Mouse (Mus musculus) adrenal gland, postnatal 10 days (tissue): Measurements from ENCODE around the gene Ugt1a10. TPM values are rescaled to one million over a fixed set of nuclear protein-coding genes. Genes with fewer than 3 reads are reported as not detected.
"Not testable (repeated sequence)": the region's sequence is repeated elsewhere in the genome, so short reads cannot be mapped to it uniquely, and the experiment has no call there.

ENCODE experiments used
- DNase-seq: peaks from one replicate; pipeline ENCODE4 v3.0.0; 2021; ENCODE audit warnings: mixed read lengths
- total RNA-seq, 2 experiments: library from RNA; stranded (reverse); gene quantifications; 2 replicates each; pipeline ENCODE4 v1.2.3; 2021

Ugt1a10 gene
- total RNA-seq, 2 experiments from 2014 or later, result 2.8 to 7.9 TPM

GRCm38 (mm10) chr1:88094941-88095492 lies 39.8 kb downstream of the Ugt1a10 start, which contains the start of gene Ugt1a7c:
Ugt1a7c (plus strand) TSS chr1:88095062.
- peak; percentile 19 for DNase-seq

GRCm38 (mm10) chr1:88098546-88098945 lies 43.4 kb downstream of the Ugt1a10 start:
- DNase-seq, result peak; percentile 7

GRCm38 (mm10) chr1:88099691-88100090 lies 44.5 kb downstream of the Ugt1a10 start:
- peak; percentile 53 for DNase-seq

GRCm38 (mm10) chr1:88103019-88103418 lies 47.8 kb downstream of the Ugt1a10 start, which contains the start of gene Ugt1a6b:
Ugt1a6b (plus strand) TSS chr1:88103252.
- peak; percentile 15 for DNase-seq

- DNase-seq, result peak; percentile 8
Observed at GRCm38 (mm10) chr1:88103697-88104468, 48.7 kb downstream of the Ugt1a10 start.

DNA sequence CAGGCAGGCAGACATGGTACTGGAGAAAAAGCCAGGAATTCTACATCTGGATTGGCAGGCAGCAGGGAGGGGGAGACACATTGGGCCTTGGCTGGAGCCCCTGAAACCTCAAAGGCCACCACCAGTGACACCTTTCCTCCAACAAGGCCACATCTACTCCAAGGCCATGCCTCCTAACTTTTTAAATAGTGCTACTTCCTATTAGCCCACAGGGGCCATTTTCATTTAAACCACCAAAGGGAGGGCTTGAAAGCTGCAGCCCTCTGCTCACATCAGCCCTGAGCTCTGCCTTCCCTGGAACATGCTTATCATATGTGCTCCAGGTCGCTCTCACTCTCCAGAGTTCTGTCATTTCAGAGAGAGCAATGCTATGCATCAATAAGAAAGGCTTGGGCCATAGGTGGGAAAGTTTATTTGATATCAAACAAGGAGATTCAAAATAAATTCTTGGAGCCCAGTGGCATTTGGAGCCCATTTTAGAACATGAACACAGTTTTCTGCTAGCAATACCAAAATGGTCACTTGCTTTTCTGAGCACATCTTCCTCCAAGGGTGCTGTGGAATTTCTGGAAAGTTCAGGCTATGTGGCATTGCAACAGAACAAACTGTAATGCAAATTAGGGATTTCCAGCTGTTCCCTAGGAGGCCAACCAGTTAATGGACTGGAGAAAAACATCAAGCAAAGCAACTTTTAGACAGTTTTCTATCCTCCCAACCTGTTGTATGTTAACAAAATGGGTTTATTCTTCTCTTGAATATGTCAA lies 49.7 kb downstream of the Ugt1a10 start:
- DNase-seq, result peak; percentile 8

GRCm38 (mm10) chr1:88105656-88106055 lies 50.5 kb downstream of the Ugt1a10 start:
- no peak for DNase-seq

GRCm38 (mm10) chr1:88109027-88109557 lies 53.9 kb downstream of the Ugt1a10 start:
- not testable (repeated sequence) for DNase-seq

DNA sequence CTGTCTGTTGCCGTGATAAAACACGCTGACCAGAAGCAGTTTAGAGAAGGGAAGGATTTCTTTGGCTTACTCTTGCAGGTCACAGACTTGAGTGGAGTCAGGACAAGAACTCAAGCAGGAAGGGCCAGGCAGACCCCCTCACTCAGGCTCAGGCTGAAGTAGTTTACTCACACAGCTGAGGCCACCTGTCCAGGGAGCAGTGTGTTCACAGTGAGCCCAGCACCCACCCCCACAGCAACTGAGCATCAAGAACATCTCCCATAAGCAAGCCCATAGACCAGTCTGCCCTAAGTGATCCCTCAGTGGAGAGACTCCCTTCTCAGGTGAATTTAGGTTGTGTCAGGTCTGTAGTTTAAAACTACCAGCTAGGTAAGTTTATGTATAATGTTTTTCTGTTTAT lies 54.4 kb downstream of the Ugt1a10 start:
- not testable (repeated sequence) for DNase-seq

GRCm38 (mm10) chr1:88112769-88113168 lies 57.6 kb downstream of the Ugt1a10 start:
- DNase-seq, result not testable (repeated sequence)

DNA sequence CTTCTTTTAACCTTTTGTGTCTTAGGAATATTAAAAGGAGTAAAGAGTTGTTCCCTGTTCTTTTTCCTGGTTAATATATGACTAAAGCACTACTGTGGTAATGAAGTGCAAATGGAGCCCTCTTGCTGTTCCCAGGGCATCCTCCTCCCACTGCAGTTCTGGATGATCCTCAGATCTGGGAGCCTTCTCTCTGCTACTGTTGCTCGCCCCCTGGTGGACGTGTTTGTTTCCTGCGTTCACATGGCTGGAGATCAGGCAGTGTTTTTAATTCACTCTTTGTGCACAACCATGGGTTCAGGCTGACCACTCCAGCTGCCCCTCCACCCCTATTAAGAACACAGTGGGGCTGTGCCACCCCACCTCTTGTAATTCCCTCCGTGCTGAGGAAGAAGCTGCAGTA lies 65.4 kb downstream of the Ugt1a10 start:
- not testable (repeated sequence) for DNase-seq

DNA sequence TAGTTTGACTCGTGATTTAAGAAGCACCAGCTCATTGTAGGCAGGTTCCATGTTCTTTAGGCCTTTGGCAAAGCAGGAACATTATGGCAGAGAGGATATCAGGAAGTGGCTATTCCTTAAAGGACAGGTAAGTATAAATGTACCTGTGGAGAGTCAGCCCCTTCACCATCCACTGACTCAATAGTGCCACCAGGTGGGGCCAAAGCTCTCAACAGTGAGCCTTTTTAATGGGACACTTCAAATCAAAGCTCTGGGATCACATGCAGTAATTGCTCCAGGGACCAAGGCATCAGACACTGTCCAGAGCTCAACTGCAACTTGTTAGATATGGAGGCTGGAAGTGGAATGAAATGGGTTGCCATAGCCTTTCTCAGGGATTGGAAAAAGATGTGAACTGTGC lies 66.3 kb downstream of the Ugt1a10 start:
- peak; percentile 55 for DNase-seq

GRCm38 (mm10) chr1:88125827-88126360 lies 70.7 kb downstream of the Ugt1a10 start:
- DNase-seq, result peak; percentile 7

DNA sequence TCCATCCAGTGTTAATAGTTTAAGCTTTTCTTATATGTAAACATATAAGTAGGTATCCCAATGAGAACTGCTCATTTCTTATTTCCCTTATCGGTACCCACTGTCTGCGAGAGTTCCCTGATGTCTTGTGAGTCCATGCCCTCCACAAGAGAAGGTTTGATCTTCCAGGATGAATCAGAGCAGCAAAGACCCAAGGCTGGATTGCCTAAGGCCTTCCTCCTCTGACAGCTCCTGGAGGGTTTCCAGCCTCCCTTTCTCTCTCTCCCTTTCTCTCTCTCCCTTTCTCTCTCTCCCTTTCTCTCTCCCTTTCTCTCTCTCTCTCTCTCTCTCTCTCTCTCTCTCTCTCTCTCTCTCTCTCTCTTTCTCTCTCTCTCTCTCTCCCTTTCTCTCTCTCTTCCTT lies 73.9 kb downstream of the Ugt1a10 start:
- DNase-seq, result peak; percentile 48

- DNase-seq, result not testable (repeated sequence)
Observed at GRCm38 (mm10) chr1:88130223-88130622, 75.0 kb downstream of the Ugt1a10 start.

GRCm38 (mm10) chr1:88133908-88134456 lies 78.8 kb downstream of the Ugt1a10 start:
- DNase-seq, result no peak

GRCm38 (mm10) chr1:88134457-88135011 lies 79.3 kb downstream of the Ugt1a10 start, which contains the start of gene Ugt1a6a:
Ugt1a6a (plus strand) TSS chr1:88134809.
- peak; percentile 51 for DNase-seq

DNA sequence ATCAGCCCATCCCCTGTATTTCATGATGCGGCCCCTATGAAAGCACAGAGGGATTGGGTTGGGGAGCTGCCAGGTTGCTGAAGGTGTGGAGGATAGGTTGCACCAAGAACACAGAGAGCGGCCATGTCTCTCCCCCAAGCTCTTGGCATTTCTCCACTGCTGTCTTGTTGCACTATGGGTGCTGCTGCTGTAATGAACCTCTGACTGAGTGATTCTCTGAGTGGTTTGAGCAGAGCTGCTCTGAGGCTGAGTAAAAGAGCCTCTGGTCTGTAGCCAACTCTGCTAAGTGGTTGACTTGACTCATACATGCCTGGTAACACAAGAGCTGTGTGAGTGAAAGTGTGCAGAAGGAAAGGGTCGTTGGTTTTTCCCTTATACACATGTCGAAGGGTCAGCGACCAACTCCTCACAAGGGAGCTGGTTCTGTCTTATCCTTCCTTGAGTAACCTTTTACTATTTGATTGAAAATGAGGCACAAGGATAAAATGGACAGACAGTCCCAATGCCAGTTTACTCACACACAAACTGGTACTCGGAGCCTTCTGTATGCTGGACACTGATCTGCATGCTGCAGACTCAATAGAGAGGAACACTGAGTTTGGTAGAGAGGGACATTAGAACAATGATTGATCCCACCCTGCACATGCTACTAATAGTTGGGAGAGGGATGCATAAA lies 80.2 kb downstream of the Ugt1a10 start:
- DNase-seq, result not testable (repeated sequence)

- DNase-seq, result no peak
Observed at GRCm38 (mm10) chr1:88136646-88137045, 81.5 kb downstream of the Ugt1a10 start.

DNA sequence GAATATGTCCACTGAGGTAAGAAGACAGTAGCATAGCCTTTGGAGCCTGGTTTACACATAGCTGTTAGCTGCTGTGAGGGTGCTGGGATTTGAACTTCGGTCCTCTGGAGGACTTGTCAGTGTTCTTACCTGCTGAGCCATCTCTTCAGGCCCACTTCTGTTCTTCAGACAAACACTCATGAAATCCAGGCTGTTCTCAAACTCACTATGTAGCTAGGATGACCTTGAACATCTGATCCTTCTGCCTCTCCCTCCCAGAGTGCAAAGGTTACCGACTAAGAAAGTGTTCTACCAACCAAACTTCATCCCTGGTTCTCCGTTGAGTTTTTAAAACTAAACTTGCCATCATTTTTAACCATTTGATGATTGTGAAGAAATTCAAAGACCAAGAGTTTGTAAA lies 82.1 kb downstream of the Ugt1a10 start:
- no peak for DNase-seq

DNA sequence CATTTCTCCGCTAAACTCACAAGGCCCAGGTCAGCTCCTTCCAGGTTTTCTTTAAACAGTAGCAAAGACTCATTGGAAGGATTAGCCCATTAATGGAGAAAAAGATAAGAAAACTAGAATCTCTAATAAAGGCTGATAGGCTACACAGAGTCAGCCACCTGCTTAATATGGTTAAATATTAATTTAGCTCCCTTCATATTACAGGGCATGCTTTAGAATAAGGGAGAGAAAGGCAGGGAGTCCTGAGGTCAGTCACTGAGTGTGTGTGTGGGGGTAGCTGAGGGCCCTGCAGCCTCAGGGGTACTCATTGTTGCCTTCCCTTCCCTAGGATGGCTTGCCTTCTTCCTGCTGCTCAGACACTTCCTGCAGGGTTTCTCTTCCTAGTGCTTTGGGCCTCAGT lies 83.0 kb downstream of the Ugt1a10 start:
- DNase-seq, result no peak
